Mouse (Mus musculus): ENCODE measurements at regions not wholly inside any gene's neighbourhood (a gene's known extent, or its start where the extent isn't known, plus 50 kb on each side); places are given as distances from the start of the nearest gene placed in this dataset.

GRCm38 (mm10) chr13:82907689-82908088 lies 596.1 kb upstream of the Mef2c start:
- no peak for ATAC-seq (replicated peaks; ENCODE audit: insufficient number of reproducible peaks, low FRiP score, low TSS enrichment)
- WGBS (ENCODE audit: insufficient replicate concordance): 88% methylated on average over 4 of the region's 4 CpGs
- Histone ChIP-seq H3K27me3 (ENCODE audit: control insufficient read depth, insufficient read depth, low read length) (no peaks in the 10 kb centered on the region), H3K36me3 (ENCODE audit: control insufficient read depth, insufficient read depth, low read length) (no peaks in the 10 kb centered on the region), H3K4me2 (no peak overlapping the region), H3K27ac (ENCODE audit: low read depth, low read length) (no peak overlapping the region), H3K9me3 (replicated peaks; ENCODE audit: control insufficient read depth, low read length) (no peaks in the 10 kb centered on the region), H3K9ac (ENCODE audit: low read depth, low read length) (no peak overlapping the region), H3K4me1 (ENCODE audit: control insufficient read depth, insufficient read depth, low read length) (no peaks in the 10 kb centered on the region), H3K4me3 (ENCODE audit: low read depth, low read length) (no peak overlapping the region)

- WGBS (ENCODE audit: insufficient replicate concordance): 86% methylated on average over 4 of the region's 4 CpGs
- H3K4me2 ChIP-seq: no peak overlapping the region
These were observed 594.7 kb upstream of the Mef2c start for GRCm38 (mm10) chr13:82909151-82909550.

GRCm38 (mm10) chr13:82912859-82913258 lies 591.0 kb upstream of the Mef2c start:
- Histone ChIP-seq H3K27ac (ENCODE audit: low read depth, low read length) (no peak overlapping the region), H3K27me3 (ENCODE audit: control insufficient read depth, insufficient read depth, low read length) (no peaks in the 10 kb centered on the region), H3K4me2 (no peak overlapping the region), H3K9me3 (replicated peaks; ENCODE audit: control insufficient read depth, low read length) (no peaks in the 10 kb centered on the region), H3K4me1 (ENCODE audit: control insufficient read depth, insufficient read depth, low read length) (no peaks in the 10 kb centered on the region), H3K4me3 (ENCODE audit: low read depth, low read length) (no peak overlapping the region), H3K36me3 (ENCODE audit: control insufficient read depth, insufficient read depth, low read length) (no peaks in the 10 kb centered on the region), H3K9ac (ENCODE audit: low read depth, low read length) (no peak overlapping the region)
- WGBS (ENCODE audit: insufficient replicate concordance): 80% methylated on average over 8 of the region's 8 CpGs
- no peak for ATAC-seq (replicated peaks; ENCODE audit: insufficient number of reproducible peaks, low FRiP score, low TSS enrichment)

More at GRCm38 (mm10) chr13:82909151-82909550, 594.7 kb upstream of the Mef2c start:
- H3K27ac ChIP-seq (ENCODE audit: low read depth, low read length): no peak overlapping the region
- no peaks in the 10 kb centered on the region for H3K27me3 ChIP-seq (ENCODE audit: control insufficient read depth, insufficient read depth, low read length)
- no peak for ATAC-seq (replicated peaks; ENCODE audit: insufficient number of reproducible peaks, low FRiP score, low TSS enrichment)
- no peak overlapping the region for H3K4me3 ChIP-seq (ENCODE audit: low read depth, low read length)
- H3K4me1 ChIP-seq (ENCODE audit: control insufficient read depth, insufficient read depth, low read length): no peaks in the 10 kb centered on the region
- H3K9me3 ChIP-seq (replicated peaks; ENCODE audit: control insufficient read depth, low read length): no peaks in the 10 kb centered on the region
- no peak overlapping the region for H3K9ac ChIP-seq (ENCODE audit: low read depth, low read length)
- H3K36me3 ChIP-seq (ENCODE audit: control insufficient read depth, insufficient read depth, low read length): no peaks in the 10 kb centered on the region

GRCm38 (mm10) chr13:82915194-82915593 lies 588.6 kb upstream of the Mef2c start:
- 83% methylated on average over 4 of the region's 4 CpGs for WGBS (ENCODE audit: insufficient replicate concordance)

GRCm38 (mm10) chr13:82930010-82930409 lies 573.8 kb upstream of the Mef2c start:
- no peaks in the 10 kb centered on the region for H3K36me3 ChIP-seq (ENCODE audit: control insufficient read depth, insufficient read depth, low read length)
- no peaks in the 10 kb centered on the region for H3K9me3 ChIP-seq (replicated peaks; ENCODE audit: control insufficient read depth, low read length)
- H3K4me2 ChIP-seq: no peak overlapping the region
- H3K27ac ChIP-seq (ENCODE audit: low read depth, low read length): no peak overlapping the region
- no peaks in the 10 kb centered on the region for H3K27me3 ChIP-seq (ENCODE audit: control insufficient read depth, insufficient read depth, low read length)
- no peak overlapping the region for H3K9ac ChIP-seq (ENCODE audit: low read depth, low read length)
- no peak for ATAC-seq (replicated peaks; ENCODE audit: insufficient number of reproducible peaks, low FRiP score, low TSS enrichment)
- no peak overlapping the region for H3K4me3 ChIP-seq (ENCODE audit: low read depth, low read length)
- H3K4me1 ChIP-seq (ENCODE audit: control insufficient read depth, insufficient read depth, low read length): no peaks in the 10 kb centered on the region

More at GRCm38 (mm10) chr13:82915194-82915593, 588.6 kb upstream of the Mef2c start:
- no peak for ATAC-seq (replicated peaks; ENCODE audit: insufficient number of reproducible peaks, low FRiP score, low TSS enrichment)
- Histone ChIP-seq H3K9me3 (replicated peaks; ENCODE audit: control insufficient read depth, low read length) (no peaks in the 10 kb centered on the region), H3K27me3 (ENCODE audit: control insufficient read depth, insufficient read depth, low read length) (no peaks in the 10 kb centered on the region), H3K4me2 (no peak overlapping the region), H3K4me3 (ENCODE audit: low read depth, low read length) (no peak overlapping the region), H3K27ac (ENCODE audit: low read depth, low read length) (no peak overlapping the region), H3K4me1 (ENCODE audit: control insufficient read depth, insufficient read depth, low read length) (no peaks in the 10 kb centered on the region), H3K36me3 (ENCODE audit: control insufficient read depth, insufficient read depth, low read length) (no peaks in the 10 kb centered on the region), H3K9ac (ENCODE audit: low read depth, low read length) (no peak overlapping the region)

GRCm38 (mm10) chr13:82937856-82938255 lies 566.0 kb upstream of the Mef2c start:
- no peak for ATAC-seq (replicated peaks; ENCODE audit: insufficient number of reproducible peaks, low FRiP score, low TSS enrichment)
- Histone ChIP-seq H3K27ac (ENCODE audit: low read depth, low read length) (no peak overlapping the region), H3K4me2 (no peak overlapping the region), H3K9ac (ENCODE audit: low read depth, low read length) (no peak overlapping the region), H3K4me3 (ENCODE audit: low read depth, low read length) (no peak overlapping the region), H3K36me3 (ENCODE audit: control insufficient read depth, insufficient read depth, low read length) (no peaks in the 10 kb centered on the region), H3K9me3 (replicated peaks; ENCODE audit: control insufficient read depth, low read length) (no peaks in the 10 kb centered on the region), H3K27me3 (ENCODE audit: control insufficient read depth, insufficient read depth, low read length) (no peaks in the 10 kb centered on the region), H3K4me1 (ENCODE audit: control insufficient read depth, insufficient read depth, low read length) (no peaks in the 10 kb centered on the region)
- WGBS (ENCODE audit: insufficient replicate concordance): 78% methylated on average over 3 of the region's 3 CpGs

GRCm38 (mm10) chr13:82942691-82943341 lies 561.0 kb upstream of the Mef2c start:
- peak overlapping the region; percentile 21; the same call in 1 of the 2 replicates for H3K4me3 ChIP-seq (ENCODE audit: low read depth, low read length)
- 31% methylated on average over 11 of the region's 11 CpGs for WGBS (ENCODE audit: insufficient replicate concordance)
- H3K4me2 ChIP-seq: peak overlapping the region; percentile 61
- H3K36me3 ChIP-seq (ENCODE audit: control insufficient read depth, insufficient read depth, low read length): no peaks in the 10 kb centered on the region
- H3K27me3 ChIP-seq (ENCODE audit: control insufficient read depth, insufficient read depth, low read length): no peaks in the 10 kb centered on the region
- no peak for ATAC-seq (replicated peaks; ENCODE audit: insufficient number of reproducible peaks, low FRiP score, low TSS enrichment)
- no peaks in the 10 kb centered on the region for H3K9me3 ChIP-seq (replicated peaks; ENCODE audit: control insufficient read depth, low read length)
- peak overlapping the region; percentile 54; the same call in 1 of the 2 replicates for H3K9ac ChIP-seq (ENCODE audit: low read depth, low read length)
- peak overlapping the region; percentile 41 for H3K27ac ChIP-seq (ENCODE audit: low read depth, low read length)
- no peaks in the 10 kb centered on the region for H3K4me1 ChIP-seq (ENCODE audit: control insufficient read depth, insufficient read depth, low read length)

GRCm38 (mm10) chr13:82946931-82947330 lies 556.9 kb upstream of the Mef2c start:
- H3K27me3 ChIP-seq (ENCODE audit: control insufficient read depth, insufficient read depth, low read length): no peaks in the 10 kb centered on the region
- no peak overlapping the region for H3K4me2 ChIP-seq
- H3K27ac ChIP-seq (ENCODE audit: low read depth, low read length): no peak overlapping the region
- no peaks in the 10 kb centered on the region for H3K9me3 ChIP-seq (replicated peaks; ENCODE audit: control insufficient read depth, low read length)
- no peak overlapping the region for H3K9ac ChIP-seq (ENCODE audit: low read depth, low read length)
- H3K4me3 ChIP-seq (ENCODE audit: low read depth, low read length): no peak overlapping the region
- no peaks in the 10 kb centered on the region for H3K4me1 ChIP-seq (ENCODE audit: control insufficient read depth, insufficient read depth, low read length)
- ATAC-seq (replicated peaks; ENCODE audit: insufficient number of reproducible peaks, low FRiP score, low TSS enrichment): no peak
- H3K36me3 ChIP-seq (ENCODE audit: control insufficient read depth, insufficient read depth, low read length): no peaks in the 10 kb centered on the region
- WGBS (ENCODE audit: insufficient replicate concordance): 81% methylated on average over 5 of the region's 5 CpGs

GRCm38 (mm10) chr13:82949541-82949940 lies 554.3 kb upstream of the Mef2c start:
- 39% methylated on average over 6 of the region's 6 CpGs for WGBS (ENCODE audit: insufficient replicate concordance)
- Histone ChIP-seq H3K9me3 (replicated peaks; ENCODE audit: control insufficient read depth, low read length) (no peaks in the 10 kb centered on the region), H3K9ac (ENCODE audit: low read depth, low read length) (no peak overlapping the region), H3K4me1 (ENCODE audit: control insufficient read depth, insufficient read depth, low read length) (no peaks in the 10 kb centered on the region), H3K36me3 (ENCODE audit: control insufficient read depth, insufficient read depth, low read length) (no peaks in the 10 kb centered on the region), H3K4me2 (no peak overlapping the region), H3K27me3 (ENCODE audit: control insufficient read depth, insufficient read depth, low read length) (no peaks in the 10 kb centered on the region), H3K27ac (ENCODE audit: low read depth, low read length) (no peak overlapping the region), H3K4me3 (ENCODE audit: low read depth, low read length) (no peak overlapping the region)
- ATAC-seq (replicated peaks; ENCODE audit: insufficient number of reproducible peaks, low FRiP score, low TSS enrichment): no peak

Measured in heart, embryonic 11.5 days (tissue).